Mouse (Mus musculus) heart, postnatal 25 days (tissue): ENCODE data around the gene Tmem39b. TPM values are rescaled to one million over a fixed set of nuclear protein-coding genes. Genes with fewer than 3 reads are reported as not detected.
A peak's percentile ranks its signal among the peaks of the same experiment; 100 is the strongest.

Source experiments
- DNase-seq: peaks from one replicate; pipeline ENCODE4 v3.0.0; 2022; ENCODE audit warnings: low spot score
- intact Hi-C: fragments of 180-260 bp; cut with DNase I; formaldehyde crosslinking; loops from one replicate; pipeline ENCODE4 v1.15.1; 2025
- total RNA-seq, 2 experiments: library from RNA; stranded (reverse); gene quantifications; 2 replicates each; pipeline ENCODE4 v1.2.3; 2021

Tmem39b gene
- total RNA-seq, 2 experiments from 2014 or later, result 5.3 to 5.7 TPM

- no peak for DNase-seq
- intact Hi-C loops, result no loop called here
Observed at GRCm38 (mm10) chr4:129697191-129697590, 553 bp upstream of the Tmem39b start.

- no peak for DNase-seq
- intact Hi-C loops, result loop anchor here (1.0 kb wide), 1 partner anchor 23 kb away; the partner anchor contains the start of gene Kpna6
Observed at GRCm38 (mm10) chr4:129695815-129696157, 852 bp downstream of the Tmem39b start.

- intact Hi-C loops, result no loop called here
- no peak for DNase-seq
Observed at GRCm38 (mm10) chr4:129684531-129684930, 12.1 kb downstream of the Tmem39b start.

GRCm38 (mm10) chr4:129683901-129684493, 12.6 kb downstream of the Tmem39b start:
- intact Hi-C loops, result no loop called here
- no peak for DNase-seq

- no peak for DNase-seq
- intact Hi-C loops, result no loop called here
Observed at GRCm38 (mm10) chr4:129681837-129682236, 14.8 kb downstream of the Tmem39b start.

GRCm38 (mm10) chr4:129672878-129673449, 23.7 kb downstream of the Tmem39b start:
- intact Hi-C loops, result loop anchor here (1.0 kb wide), 1 partner anchor 23 kb away; the partner anchor contains the start of gene Tmem39b
- DNase-seq, result no peak

GRCm38 (mm10) chr4:129672083-129672877, 24.4 kb downstream of the Tmem39b start, which contains the start of gene Kpna6:
TSS of gene Kpna6 (minus strand) at chr4:129672767.
- DNase-seq, result peak; percentile 81
- intact Hi-C loops, result loop anchor here (1.0 kb wide), 1 partner anchor 24 kb away; the partner anchor contains the start of gene Tmem39b

- intact Hi-C loops, result loop anchor here (1.0 kb wide), 1 partner anchor 25 kb away; the partner anchor contains the start of gene Tmem39b
- peak; percentile 7 for DNase-seq
Observed at GRCm38 (mm10) chr4:129671491-129672082, 25.1 kb downstream of the Tmem39b start.

GRCm38 (mm10) chr4:129662255-129662813, 34.3 kb downstream of the Tmem39b start:
- DNase-seq, result no peak
- intact Hi-C loops, result no loop called here

GRCm38 (mm10) chr4:129661584-129661983, 35.1 kb downstream of the Tmem39b start:
- intact Hi-C loops, result no loop called here
- no peak for DNase-seq

- DNase-seq, result no peak
- intact Hi-C loops, result no loop called here
Observed at GRCm38 (mm10) chr4:129654770-129655169, 41.9 kb downstream of the Tmem39b start.

- DNase-seq, result no peak
- intact Hi-C loops, result no loop called here
Observed at GRCm38 (mm10) chr4:129650359-129650758, 46.3 kb downstream of the Tmem39b start.

GRCm38 (mm10) chr4:129648656-129649055, 48.0 kb downstream of the Tmem39b start:
- DNase-seq, result no peak
- intact Hi-C loops, result no loop called here

GRCm38 (mm10) chr4:129645204-129645603, 51.4 kb downstream of the Tmem39b start:
- no peak for DNase-seq
- intact Hi-C loops, result no loop called here

- no peak for DNase-seq
- intact Hi-C loops, result loop anchor here (2.0 kb wide), 1 partner anchor 41 kb away; the partner anchor contains the start of genes Eif3i and Tmem234
Observed at GRCm38 (mm10) chr4:129641756-129642155, 54.9 kb downstream of the Tmem39b start.

- DNase-seq, result peak; percentile 94
- intact Hi-C loops, result loop anchor here (2.0 kb wide), 1 partner anchor 40 kb away; the partner anchor contains the start of genes Eif3i and Tmem234
Observed at GRCm38 (mm10) chr4:129640638-129641467, 55.8 kb downstream of the Tmem39b start, which contains the start of gene Txlna. TSS of gene Txlna (minus strand) at chr4:129641065.

GRCm38 (mm10) chr4:129640101-129640637, 56.5 kb downstream of the Tmem39b start:
- DNase-seq, result no peak
- intact Hi-C loops, result loop anchor here (2.0 kb wide), 1 partner anchor 39 kb away; the partner anchor contains the start of genes Eif3i and Tmem234

GRCm38 (mm10) chr4:129639221-129639620, 57.4 kb downstream of the Tmem39b start:
- intact Hi-C loops, result loop anchor here (2.0 kb wide), 1 partner anchor 14 kb away; no protein-coding TSS in a partner anchor
- DNase-seq, result no peak
